Mouse (Mus musculus) adrenal gland, adult 18-20 months (tissue): ENCODE data around the gene Spc24. TPM values are rescaled to one million over a fixed set of nuclear protein-coding genes. Genes with fewer than 3 reads are reported as not detected.
"Not testable (repeated sequence)": the region's sequence is repeated elsewhere in the genome, so short reads cannot be mapped to it uniquely, and the experiment has no call there.

Experiments
- DNase-seq, 2 experiments: peaks; one replicate each; pipeline ENCODE4 v3.0.0; 2021 to 2022; ENCODE audit warnings: low spot score in 2 of 2
- total RNA-seq, 2 experiments: library from RNA; stranded (reverse); gene quantifications; 1 replicate in 1 of 2; 2 replicates in 1 of 2; pipeline ENCODE4 v1.2.3; 2021

Spc24 gene
- total RNA-seq, 2 experiments from 2014 or later = 0.56 to 1.1 TPM

- no peak for DNase-seq
Measured at GRCm38 (mm10) chr9:21784517-21785307, 24.6 kb upstream of the Spc24 start.

- peak in 1 of 2 experiments; percentile 20 for DNase-seq
Measured at GRCm38 (mm10) chr9:21781657-21782468, 21.8 kb upstream of the Spc24 start.

GRCm38 (mm10) chr9:21777726-21778125 is 17.6 kb upstream of the Spc24 start:
- DNase-seq = no peak

DNA sequence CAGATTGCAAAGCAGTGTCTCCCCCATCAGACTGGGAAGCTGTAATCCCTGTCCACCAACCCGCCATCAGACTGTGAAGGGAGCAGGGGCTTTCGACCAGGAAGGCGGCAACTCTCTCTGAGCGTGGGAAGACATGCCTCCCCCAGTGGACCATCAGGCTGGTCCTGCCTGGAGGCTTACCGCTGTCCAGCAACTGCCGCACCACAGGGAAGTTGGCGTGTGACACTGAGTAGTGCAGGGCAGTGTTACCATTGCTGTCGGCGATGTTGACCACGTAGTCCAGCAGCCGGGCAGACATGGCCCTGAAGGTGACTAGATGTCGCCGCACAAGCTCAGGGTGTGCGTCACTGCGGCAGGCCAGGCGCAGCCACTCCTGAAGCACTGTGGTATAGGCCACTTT is 14.2 kb upstream of the Spc24 start:
- DNase-seq = no peak

DNA sequence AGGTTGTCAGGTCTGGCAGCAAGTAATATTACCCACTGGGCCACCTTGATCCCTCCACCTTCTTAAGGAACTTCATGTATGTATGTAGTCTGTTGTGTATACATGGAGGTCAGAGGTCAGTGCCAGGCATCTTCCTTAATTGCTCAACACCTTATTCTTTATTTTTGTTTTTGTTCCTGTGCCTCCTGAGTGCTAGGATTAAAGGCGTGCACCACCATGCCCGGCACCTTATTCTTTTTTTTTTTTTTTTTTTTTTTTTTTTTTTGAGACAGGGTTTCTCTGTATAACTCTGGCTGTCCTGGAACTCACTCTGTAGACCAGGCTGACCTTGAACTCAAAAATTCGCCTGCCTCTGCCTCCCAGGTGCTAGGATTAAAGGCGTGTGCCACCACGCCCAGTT is 13.3 kb upstream of the Spc24 start:
- not testable (repeated sequence) for DNase-seq

- DNase-seq = no peak
Measured at GRCm38 (mm10) chr9:21769558-21770183, 9.6 kb upstream of the Spc24 start.

GRCm38 (mm10) chr9:21768511-21769411 is 8.7 kb upstream of the Spc24 start:
- no peak for DNase-seq

GRCm38 (mm10) chr9:21767896-21768295 is 7.8 kb upstream of the Spc24 start:
- DNase-seq = no peak

DNA sequence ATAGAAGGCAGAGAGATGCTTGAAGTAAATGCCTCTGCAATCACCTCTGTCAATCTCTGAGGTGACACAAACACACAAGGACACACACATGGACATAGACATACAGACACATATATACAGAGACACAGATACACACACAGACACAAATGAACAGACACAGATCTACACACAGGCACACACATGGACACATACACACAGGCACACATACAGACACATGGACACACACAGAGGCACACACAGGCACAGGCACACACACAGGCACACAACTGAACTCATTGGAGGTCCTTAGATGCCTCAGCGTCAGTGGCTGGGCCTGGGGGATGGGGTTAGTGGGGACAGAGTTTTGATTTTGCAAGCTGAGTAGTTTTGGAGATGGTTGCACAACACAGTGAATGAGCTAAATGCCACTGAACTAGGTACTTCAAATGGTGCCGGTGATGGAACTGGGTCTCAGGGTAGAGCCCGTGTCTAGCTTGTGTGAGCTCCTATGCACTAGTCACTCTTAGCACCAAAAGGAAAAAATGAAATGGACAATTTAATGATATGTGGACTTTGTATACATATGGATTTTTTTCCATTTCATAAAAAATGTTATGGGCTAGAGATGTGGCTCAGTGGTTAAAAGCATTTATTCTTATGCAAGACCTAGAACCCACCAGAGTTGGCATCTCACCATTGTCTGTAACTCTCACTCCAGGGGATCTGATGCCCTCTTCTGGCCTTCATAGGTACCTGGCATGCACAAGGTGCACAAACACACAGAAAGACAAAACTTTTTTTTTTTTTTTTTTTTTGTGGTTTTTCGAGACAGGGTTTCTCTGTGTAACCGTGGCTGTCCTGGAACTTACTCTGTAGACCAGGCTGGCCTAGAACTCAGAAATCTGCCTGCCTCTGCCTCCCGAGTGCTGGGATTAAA is 4.2 kb upstream of the Spc24 start:
- DNase-seq = no peak

DNA sequence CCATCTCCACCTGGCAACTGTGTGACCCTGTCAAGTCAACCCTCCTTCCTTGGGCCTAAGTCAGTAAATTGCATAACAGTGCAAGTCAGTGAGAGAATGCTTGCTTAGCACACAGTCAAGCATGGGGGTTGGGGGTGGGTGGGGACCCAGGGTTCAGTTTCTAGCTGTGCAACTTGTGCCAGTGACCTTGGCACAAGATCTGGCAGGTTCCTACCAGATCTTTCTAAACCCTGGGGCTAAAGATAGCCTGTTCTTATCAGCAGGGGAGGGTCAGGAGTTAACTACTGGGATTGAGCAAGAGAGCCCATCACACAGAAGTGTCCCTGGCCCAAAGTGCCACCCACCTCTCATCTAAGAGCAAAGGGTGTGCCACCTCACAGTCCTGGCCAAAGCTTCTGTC is 2.0 kb upstream of the Spc24 start:
- DNase-seq = peak in 1 of 2 experiments; percentile 20

DNA sequence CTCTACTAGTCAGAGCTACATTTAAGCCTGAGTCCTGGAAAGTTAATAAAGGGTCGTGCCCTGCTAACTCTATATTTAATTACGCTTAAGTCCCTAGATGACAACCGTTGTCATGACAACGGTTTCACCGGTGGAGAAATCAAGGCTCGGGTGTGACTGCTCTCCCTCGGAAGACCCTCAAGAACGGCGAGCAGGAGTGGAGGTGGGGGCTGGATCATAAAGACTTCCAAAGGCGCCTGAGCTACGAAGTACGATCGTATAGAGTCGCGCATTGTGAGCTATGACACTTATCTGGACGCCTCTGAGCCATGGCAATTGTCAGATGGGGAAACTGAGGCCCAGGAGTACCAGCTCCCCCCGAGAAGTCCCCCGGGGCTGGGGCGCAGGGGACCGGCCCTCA is 385 bp downstream of the Spc24 start:
- DNase-seq = peak in 1 of 2 experiments; percentile 35

GRCm38 (mm10) chr9:21758576-21759529 is 1.2 kb downstream of the Spc24 start:
- peak in 1 of 2 experiments; percentile 18 for DNase-seq

- DNase-seq = no peak
Measured at GRCm38 (mm10) chr9:21754516-21755321, 5.4 kb downstream of the Spc24 start.

DNA sequence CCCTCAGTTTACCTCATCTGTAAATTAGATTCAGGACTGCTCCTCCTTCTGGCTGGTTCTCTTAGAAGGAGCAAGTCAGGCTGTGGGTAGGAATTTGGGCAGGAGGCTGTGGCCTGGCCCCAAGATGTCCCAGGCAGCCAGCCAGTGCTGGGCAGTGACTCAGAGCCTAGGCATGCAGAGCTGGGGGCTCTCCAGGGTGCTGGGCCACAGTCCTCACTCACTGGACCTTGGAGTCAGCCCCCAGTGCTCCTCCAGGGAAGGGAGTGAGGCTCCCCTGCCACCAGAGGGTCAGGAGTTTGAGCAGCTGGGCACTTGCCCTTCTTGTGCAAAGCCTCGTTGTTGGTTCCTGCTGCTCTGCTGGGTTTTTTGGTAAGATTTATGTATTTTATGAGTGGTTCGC is 6.1 kb downstream of the Spc24 start:
- peak; percentile 77 for DNase-seq

DNA sequence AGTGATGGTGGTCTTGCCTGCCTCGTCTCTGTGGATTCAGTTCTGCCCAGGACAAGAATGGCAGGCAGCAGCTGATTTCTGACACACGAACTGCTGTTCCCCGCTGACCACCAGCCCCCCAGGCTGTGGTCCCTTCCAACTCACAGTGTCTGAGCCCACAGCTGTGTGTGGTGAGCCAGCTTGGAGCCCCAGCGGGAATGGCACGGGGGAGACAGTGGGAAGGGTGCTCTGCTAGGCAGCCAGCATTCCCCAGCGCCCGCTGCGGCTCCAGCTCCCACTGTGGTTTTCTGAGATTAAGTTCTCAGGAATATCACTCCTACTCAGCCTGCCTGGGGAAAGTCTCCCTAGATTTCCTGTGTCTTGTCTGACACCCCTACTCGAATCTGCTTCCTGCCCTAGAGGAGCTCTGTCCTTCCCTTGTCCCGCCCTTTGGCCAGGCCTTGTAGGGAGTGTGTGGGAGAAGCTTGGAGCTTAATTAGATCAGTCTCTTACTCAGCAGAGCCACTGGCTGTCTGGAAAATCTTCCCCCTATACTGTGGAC is 7.8 kb downstream of the Spc24 start:
- no peak for DNase-seq

- DNase-seq = peak in 1 of 2 experiments; percentile 47
Measured at GRCm38 (mm10) chr9:21751347-21751746, 8.8 kb downstream of the Spc24 start.

- no peak for DNase-seq
Measured at GRCm38 (mm10) chr9:21750370-21750769, 9.7 kb downstream of the Spc24 start.
